In genomic region chr14:32164173-32165051, GRCm38 (mm10) we compare ENCODE assay signal across 12 mouse cellular contexts. TPM values are rescaled to one million over a fixed set of nuclear protein-coding genes. Genes with fewer than 3 reads are reported as not detected.
DNase-seq lines count a peak whose midpoint lies in the region; ATAC-seq lines count a peak whose summit lies in the region.
"Had no signal": no experiment of that assay in that cellular context is flagged by ENCODE, and none has a peak within 500 bp of the region (broad histone marks: within the 10 kb centered on the region; RNA-seq: fewer than 3 reads in every experiment).

No protein-coding gene starts in this region.

- no peak overlapping the region for H3K4me3 ChIP-seq in embryonic facial prominence, embryonic 13.5 days
- no peak overlapping the region for H3K4me3 ChIP-seq in embryonic facial prominence, embryonic 10.5 days
- no peak overlapping the region for H3K4me3 ChIP-seq in kidney, embryonic 16.5 days (ENCODE audit: low read length)
- no peak overlapping the region for H3K4me3 ChIP-seq in brown adipose tissue, adult 24 weeks (ENCODE audit: insufficient read depth, low read depth, low read length)
- peak overlapping the region; percentile 69; the same call in 1 of the 2 replicates for H3K4me3 ChIP-seq in liver, embryonic 12.5 days
- no peak overlapping the region for H3K4me3 ChIP-seq in midbrain, embryonic 14.5 days (replicated peaks; ENCODE audit: low read depth, low read length)

- H3K9me3 ChIP-seq in embryonic facial prominence, embryonic 13.5 days: no peaks in the 10 kb centered on the region
- no peaks in the 10 kb centered on the region for H3K9me3 ChIP-seq in embryonic facial prominence, embryonic 10.5 days
- no peaks in the 10 kb centered on the region for H3K9me3 ChIP-seq in kidney, embryonic 16.5 days (ENCODE audit: low read length)
- H3K9me3 ChIP-seq in liver, embryonic 12.5 days (replicated peaks): no peaks in the 10 kb centered on the region
- no peaks in the 10 kb centered on the region for H3K9me3 ChIP-seq in midbrain, embryonic 14.5 days (ENCODE audit: control insufficient read depth, low read length)
- H3K9me3 ChIP-seq: forebrain, embryonic 13.5 days had no signal

- no peak for DNase-seq in embryonic facial prominence, embryonic 10.5 days (ENCODE audit: low spot score)
- DNase-seq in kidney, adult 18-20 months: no peak
- no peak for DNase-seq in adrenal gland, adult 2 months
- DNase-seq in midbrain, embryonic 14.5 days: no peak
- DNase-seq: cerebellum, adult 9-10 months; left cerebral cortex, postnatal 4 days had no signal

- no peak overlapping the region for H3K9ac ChIP-seq in embryonic facial prominence, embryonic 13.5 days
- H3K9ac ChIP-seq in kidney, embryonic 16.5 days (replicated peaks; ENCODE audit: low read length): no peak overlapping the region; the same call in 1 of the 2 replicates
- peak overlapping the region; percentile 78 for H3K9ac ChIP-seq in liver, embryonic 12.5 days
- H3K9ac ChIP-seq in midbrain, embryonic 14.5 days (replicated peaks; ENCODE audit: low read length): no peak overlapping the region

- WGBS in embryonic facial prominence, embryonic 13.5 days: 78% methylated on average over 8 of the region's 8 CpGs
- WGBS in embryonic facial prominence, embryonic 10.5 days: 82% methylated on average over 8 of the region's 8 CpGs
- WGBS in kidney, embryonic 16.5 days: 80% methylated on average over 8 of the region's 8 CpGs
- WGBS in liver, embryonic 12.5 days (ENCODE audit: insufficient replicate concordance): 46% methylated on average over 8 of the region's 8 CpGs
- WGBS in midbrain, embryonic 14.5 days: 88% methylated on average over 8 of the region's 8 CpGs

- no peak overlapping the region for H3K27ac ChIP-seq in embryonic facial prominence, embryonic 13.5 days
- H3K27ac ChIP-seq in embryonic facial prominence, embryonic 10.5 days (replicated peaks): no peak overlapping the region
- H3K27ac ChIP-seq in kidney, embryonic 16.5 days (ENCODE audit: low read length): peak overlapping the region; percentile 16; the same call in 1 of the 2 replicates
- H3K27ac ChIP-seq in brown adipose tissue, adult 24 weeks (replicated peaks; ENCODE audit: low read depth, low read length): peak overlapping the region; percentile 76
- H3K27ac ChIP-seq in liver, embryonic 12.5 days: peak overlapping the region; percentile 98
- no peak overlapping the region for H3K27ac ChIP-seq in midbrain, embryonic 14.5 days (replicated peaks; ENCODE audit: low read depth, low read length)
- H3K27ac ChIP-seq: forebrain, embryonic 13.5 days had no signal

- no peak for ATAC-seq in embryonic facial prominence, embryonic 13.5 days (ENCODE audit: insufficient number of reproducible peaks, insufficient read depth, low FRiP score, low TSS enrichment, low read depth)
- ATAC-seq in kidney, embryonic 16.5 days (ENCODE audit: low FRiP score, low TSS enrichment): no peak
- no peak for ATAC-seq in liver, embryonic 12.5 days
- ATAC-seq in midbrain, embryonic 14.5 days (ENCODE audit: low FRiP score, low TSS enrichment): no peak
- ATAC-seq: forebrain, embryonic 13.5 days had no signal

- H3K4me1 ChIP-seq in embryonic facial prominence, embryonic 13.5 days: peaks cover 28% of the 10 kb centered on the region
- peaks cover 34% of the 10 kb centered on the region for H3K4me1 ChIP-seq in embryonic facial prominence, embryonic 10.5 days
- H3K4me1 ChIP-seq in kidney, embryonic 16.5 days (ENCODE audit: insufficient read depth, low read length): peaks cover 32% of the 10 kb centered on the region
- H3K4me1 ChIP-seq in brown adipose tissue, adult 24 weeks (ENCODE audit: control insufficient read depth, insufficient read depth, insufficient read length, low read length): peaks cover 22% of the 10 kb centered on the region
- H3K4me1 ChIP-seq in liver, embryonic 12.5 days: peaks cover 83% of the 10 kb centered on the region
- H3K4me1 ChIP-seq in midbrain, embryonic 14.5 days (ENCODE audit: control insufficient read depth, insufficient read depth, low read length): peaks cover 21% of the 10 kb centered on the region

- H3K36me3 ChIP-seq in embryonic facial prominence, embryonic 13.5 days: no peaks in the 10 kb centered on the region
- H3K36me3 ChIP-seq in embryonic facial prominence, embryonic 10.5 days (replicated peaks): no peaks in the 10 kb centered on the region
- no peaks in the 10 kb centered on the region for H3K36me3 ChIP-seq in kidney, embryonic 16.5 days (ENCODE audit: insufficient read depth, low read length)
- H3K36me3 ChIP-seq in liver, embryonic 12.5 days: peaks cover 12% of the 10 kb centered on the region
- no peaks in the 10 kb centered on the region for H3K36me3 ChIP-seq in midbrain, embryonic 14.5 days (ENCODE audit: control insufficient read depth, insufficient read depth, low read length)

- no peaks in the 10 kb centered on the region for H3K27me3 ChIP-seq in embryonic facial prominence, embryonic 13.5 days
- H3K27me3 ChIP-seq in embryonic facial prominence, embryonic 10.5 days (replicated peaks; ENCODE audit: low read depth, poor library complexity, severe bottlenecking): no peaks in the 10 kb centered on the region
- H3K27me3 ChIP-seq in kidney, embryonic 16.5 days (ENCODE audit: insufficient read depth, low read length): no peaks in the 10 kb centered on the region
- no peaks in the 10 kb centered on the region for H3K27me3 ChIP-seq in liver, embryonic 12.5 days (replicated peaks)
- no peaks in the 10 kb centered on the region for H3K27me3 ChIP-seq in midbrain, embryonic 14.5 days (ENCODE audit: control insufficient read depth, insufficient read depth, low read length)
- H3K27me3 ChIP-seq: forebrain, embryonic 13.5 days had no signal

- 0 out of 2 replicates have a peak overlapping the region, but pooled peaks have one; percentile 86 for H3K4me2 ChIP-seq in embryonic facial prominence, embryonic 13.5 days
- peak overlapping the region; percentile 93 for H3K4me2 ChIP-seq in kidney, embryonic 16.5 days (replicated peaks; ENCODE audit: low read depth, low read length)
- H3K4me2 ChIP-seq in liver, embryonic 12.5 days: peak overlapping the region; percentile 89
- H3K4me2 ChIP-seq in midbrain, embryonic 14.5 days (ENCODE audit: low read length): no peak overlapping the region

RNA-seq across cellular contexts. Expression of gene Ncoa4, which starts 4.7 kb away (rescaled TPM):
- 74.3 and 75.9 TPM in 2 replicates for polyA plus RNA-seq in embryonic facial prominence, embryonic 13.5 days (2015; fragmentation: Nextera tagmentation; extraction: Ambion mirVana)
- polyA plus RNA-seq in embryonic facial prominence, embryonic 10.5 days (2016; fragmentation: Nextera tagmentation; extraction: Ambion mirVana): 67.0 and 70.7 TPM in 2 replicates
- polyA plus RNA-seq in kidney, embryonic 16.5 days (2015; fragmentation: Nextera tagmentation; extraction: Ambion mirVana): 115 and 119 TPM in 2 replicates
- polyA plus RNA-seq in brown adipose tissue, adult 24 weeks (2012; ENCODE audit: insufficient read depth, insufficient read length, missing spikeins): 117 and 123 TPM in 2 replicates
- polyA plus RNA-seq in liver, embryonic 12.5 days (2016; fragmentation: Nextera tagmentation; extraction: Ambion mirVana): 289 and 291 TPM in 2 replicates
- 100 to 1,000 TPM; 155 to 232 TPM for total RNA-seq in adrenal gland, adult 2 months (2021)
- polyA plus RNA-seq in adrenal gland, adult 2 months (2012; rRNA removed): 18.6 and 27.6 TPM in 2 replicates
- 94.6 and 126 TPM in 2 replicates for polyA plus RNA-seq in midbrain, embryonic 14.5 days (2014; fragmentation: Nextera tagmentation; extraction: Ambion mirVana)

RNA-seq across cellular contexts. Expression of gene Msmb, which starts 22.6 kb away (rescaled TPM):
- polyA plus RNA-seq in embryonic facial prominence, embryonic 13.5 days (2015; fragmentation: Nextera tagmentation; extraction: Ambion mirVana): not detected in 2 replicates
- not detected in 2 replicates for polyA plus RNA-seq in embryonic facial prominence, embryonic 10.5 days (2016; fragmentation: Nextera tagmentation; extraction: Ambion mirVana)
- polyA plus RNA-seq in kidney, embryonic 16.5 days (2015; fragmentation: Nextera tagmentation; extraction: Ambion mirVana): not detected in 2 replicates
- not detected in 2 replicates for polyA plus RNA-seq in brown adipose tissue, adult 24 weeks (2012; ENCODE audit: insufficient read depth, insufficient read length, missing spikeins)
- polyA plus RNA-seq in liver, embryonic 12.5 days (2016; fragmentation: Nextera tagmentation; extraction: Ambion mirVana): 0.36 and 0.50 TPM in 2 replicates
- total RNA-seq in adrenal gland, adult 2 months (2021): not detected
- not detected in 2 replicates for polyA plus RNA-seq in adrenal gland, adult 2 months (2012; rRNA removed)
- not detected in 2 replicates for polyA plus RNA-seq in midbrain, embryonic 14.5 days (2014; fragmentation: Nextera tagmentation; extraction: Ambion mirVana)
- total RNA-seq: left cerebral cortex, postnatal 4 days had no signal
- polyA plus RNA-seq: forebrain, embryonic 13.5 days; inflammation-experienced regulatory T-cells, adult 6 months had no signal

RNA-seq across cellular contexts. Expression of gene Timm23, which starts 37.3 kb away (rescaled TPM):
- 226 and 279 TPM in 2 replicates for polyA plus RNA-seq in embryonic facial prominence, embryonic 13.5 days (2015; fragmentation: Nextera tagmentation; extraction: Ambion mirVana)
- 355 and 365 TPM in 2 replicates for polyA plus RNA-seq in embryonic facial prominence, embryonic 10.5 days (2016; fragmentation: Nextera tagmentation; extraction: Ambion mirVana)
- polyA plus RNA-seq in kidney, embryonic 16.5 days (2015; fragmentation: Nextera tagmentation; extraction: Ambion mirVana): 272 and 302 TPM in 2 replicates
- 326 TPM in 2 replicates for polyA plus RNA-seq in brown adipose tissue, adult 24 weeks (2012; ENCODE audit: insufficient read depth, insufficient read length, missing spikeins)
- polyA plus RNA-seq in liver, embryonic 12.5 days (2016; fragmentation: Nextera tagmentation; extraction: Ambion mirVana): 280 and 286 TPM in 2 replicates
- 100 to 1,000 TPM; 150 to 152 TPM for total RNA-seq in adrenal gland, adult 2 months (2021)
- 165 TPM in 2 replicates for polyA plus RNA-seq in adrenal gland, adult 2 months (2012; rRNA removed)
- polyA plus RNA-seq in midbrain, embryonic 14.5 days (2014; fragmentation: Nextera tagmentation; extraction: Ambion mirVana): 214 and 233 TPM in 2 replicates

RNA-seq across cellular contexts. Expression of gene Parg, which starts 37.3 kb away (rescaled TPM):
- 46.4 and 48.3 TPM in 2 replicates for polyA plus RNA-seq in embryonic facial prominence, embryonic 13.5 days (2015; fragmentation: Nextera tagmentation; extraction: Ambion mirVana)
- 47.5 and 51.2 TPM in 2 replicates for polyA plus RNA-seq in embryonic facial prominence, embryonic 10.5 days (2016; fragmentation: Nextera tagmentation; extraction: Ambion mirVana)
- polyA plus RNA-seq in kidney, embryonic 16.5 days (2015; fragmentation: Nextera tagmentation; extraction: Ambion mirVana): 40.8 and 43.1 TPM in 2 replicates
- 14.4 and 20.3 TPM in 2 replicates for polyA plus RNA-seq in brown adipose tissue, adult 24 weeks (2012; ENCODE audit: insufficient read depth, insufficient read length, missing spikeins)
- polyA plus RNA-seq in liver, embryonic 12.5 days (2016; fragmentation: Nextera tagmentation; extraction: Ambion mirVana): 22.7 and 26.1 TPM in 2 replicates
- 10 to 100 TPM; 49.0 to 69.1 TPM for total RNA-seq in adrenal gland, adult 2 months (2021)
- polyA plus RNA-seq in adrenal gland, adult 2 months (2012; rRNA removed): 6.3 and 8.9 TPM in 2 replicates
- polyA plus RNA-seq in midbrain, embryonic 14.5 days (2014; fragmentation: Nextera tagmentation; extraction: Ambion mirVana): 31.5 and 49.6 TPM in 2 replicates

Comparison
In these comparisons a context has a peak if more than half of its experiments do, and no peak if none do; other contexts are left out.
1. H3K27ac ChIP-seq: peak in kidney, embryonic 16.5 days (single experiment), brown adipose tissue, adult 24 weeks (single experiment) and liver, embryonic 12.5 days (single experiment); none in embryonic facial prominence, embryonic 13.5 days (single experiment), embryonic facial prominence, embryonic 10.5 days (single experiment) and midbrain, embryonic 14.5 days (single experiment).